Comparison of ENCODE assay signal across 8 mouse cellular contexts in the genomic region with DNA sequence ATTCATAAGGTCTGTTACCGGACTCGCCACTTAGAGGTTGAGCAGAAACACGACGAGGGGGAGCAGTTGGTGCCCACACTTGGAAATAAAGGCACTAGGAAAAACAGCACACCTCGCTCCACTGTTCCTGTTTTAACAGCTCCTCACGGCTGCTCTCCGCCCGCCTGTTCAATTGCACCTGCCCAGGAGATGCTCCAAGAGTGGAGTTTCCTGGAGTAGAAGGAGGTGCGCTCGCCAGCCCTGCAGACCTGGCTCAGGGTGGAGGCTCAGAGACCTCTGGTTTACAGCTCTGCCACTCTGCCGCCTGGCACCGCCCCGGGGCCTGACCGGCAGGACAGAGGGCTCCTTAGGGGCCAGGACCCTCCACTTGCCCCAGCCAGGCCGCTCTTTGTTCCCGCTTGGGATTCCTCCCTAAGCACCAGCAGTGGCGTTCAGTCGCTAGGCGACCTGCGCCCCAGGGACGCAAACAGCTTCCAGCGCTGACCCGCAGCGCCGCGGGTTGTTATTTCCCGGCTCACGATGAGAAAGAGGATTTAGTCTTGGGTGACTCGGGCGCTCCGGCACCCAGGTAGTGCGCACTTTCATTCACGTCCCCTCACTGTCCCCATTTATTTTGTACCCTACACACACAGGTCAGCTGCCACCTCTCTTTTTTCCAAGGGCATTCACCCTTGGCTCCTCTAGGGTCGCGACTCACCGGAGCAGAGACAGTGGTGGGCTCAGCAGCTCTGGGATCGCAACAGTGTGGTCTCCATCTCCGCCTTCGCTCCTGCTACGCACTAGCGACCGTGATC. TPM values are rescaled to one million over a fixed set of nuclear protein-coding genes. Genes with fewer than 3 reads are reported as not detected.
A peak's percentile ranks its signal among the peaks of the same experiment; 100 is the strongest.
DNase-seq lines count a peak whose midpoint lies in the region; ATAC-seq lines count a peak whose summit lies in the region.
"Had no signal": no experiment of that assay in that cellular context is flagged by ENCODE, and none has a peak within 500 bp of the region (broad histone marks: within the 10 kb centered on the region; RNA-seq: fewer than 3 reads in every experiment).

No protein-coding gene starts in this region.

- H3K9me3 ChIP-seq in megakaryocyte, embryonic 14.5 days, result no peaks in the 10 kb centered on the region
- no peaks in the 10 kb centered on the region for H3K9me3 ChIP-seq in liver, embryonic 11.5 days (ENCODE audit: control insufficient read depth, low read length)

- H3K9ac ChIP-seq in liver, embryonic 11.5 days (ENCODE audit: low read depth, low read length), result no peak overlapping the region

- no peak for ATAC-seq in megakaryocyte, adult 5-6 weeks (ENCODE audit: poor library complexity, severe bottlenecking)
- ATAC-seq in granulocyte monocyte progenitor cell, adult 5-6 weeks (replicated peaks; ENCODE audit: poor library complexity, severe bottlenecking), result 0 out of 2 replicates have a peak, but pooled peaks have one; percentile 12
- ATAC-seq in liver, embryonic 11.5 days (replicated peaks; ENCODE audit: low FRiP score), result no peak

- no peak overlapping the region for H3K27ac ChIP-seq in liver, embryonic 11.5 days (ENCODE audit: low read depth, low read length)

- peak; percentile 62 to 66 for DNase-seq in cerebellum, postnatal 10 days
- DNase-seq in liver, embryonic 11.5 days (ENCODE audit: low spot score), result no peak
- DNase-seq in right cerebral cortex, postnatal 10 days (ENCODE audit: low spot score in 2 of 2), result peak; percentile 52
- DNase-seq in c-Kit-positive CD71-positive TER-119-positive erythroid progenitor cells, embryonic 14.5 days (ENCODE audit: low spot score), result no peak

- peak overlapping the region; percentile 75 for H3K4me2 ChIP-seq in liver, embryonic 11.5 days

- WGBS in liver, embryonic 11.5 days, result 4% methylated on average over 42 of the region's 42 CpGs

- peaks cover 37% of the 10 kb centered on the region for H3K27me3 ChIP-seq in megakaryocyte, embryonic 14.5 days (replicated peaks)
- H3K27me3 ChIP-seq in liver, embryonic 11.5 days (replicated peaks; ENCODE audit: control insufficient read depth, insufficient read depth, low read length), result peaks cover 32% of the 10 kb centered on the region

- peaks cover 9% of the 10 kb centered on the region for H3K4me1 ChIP-seq in megakaryocyte, embryonic 14.5 days
- H3K4me1 ChIP-seq in liver, embryonic 11.5 days (replicated peaks; ENCODE audit: control insufficient read depth, insufficient read depth, low read length), result peaks cover 3% of the 10 kb centered on the region; the same call in 1 of the 2 replicates

- no peaks in the 10 kb centered on the region for H3K36me3 ChIP-seq in megakaryocyte, embryonic 14.5 days (replicated peaks; ENCODE audit: low read length)
- no peaks in the 10 kb centered on the region for H3K36me3 ChIP-seq in liver, embryonic 11.5 days (ENCODE audit: control insufficient read depth, insufficient read depth, low read length)

- peak overlapping the region; percentile 82 for H3K4me3 ChIP-seq in megakaryocyte, embryonic 14.5 days (replicated peaks)
- H3K4me3 ChIP-seq in liver, embryonic 11.5 days (ENCODE audit: low read depth, low read length), result peak overlapping the region; percentile 49

RNA-seq across cellular contexts. Expression of a gene that starts 0.6 kb away (rescaled TPM):
- not detected in 2 replicates for polyA plus RNA-seq in megakaryocyte, embryonic 14.5 days (2012; ENCODE audit: insufficient read depth, low replicate concordance)
- total RNA-seq in megakaryocyte, adult 5-6 weeks (2015), result not detected in 2 replicates
- not detected in 2 replicates for total RNA-seq in megakaryocyte, adult 5-6 weeks (2017)
- not detected in 2 replicates for total RNA-seq in granulocyte monocyte progenitor cell, adult 5-6 weeks (2014; fragmentation: Nextera tagmentation)
- total RNA-seq in granulocyte monocyte progenitor cell, adult 5-6 weeks (2017), result not detected in 2 replicates
- 0.07 TPM in 1 of 2 replicates, not detected in the other for polyA plus RNA-seq in liver, embryonic 11.5 days (2014; fragmentation: Nextera tagmentation; extraction: Ambion mirVana)
- polyA plus RNA-seq: spleen, adult 2 months had no signal

Comparison
In these comparisons a context has a peak if more than half of its experiments do, and no peak if none do; other contexts are left out.
1. DNase-seq: peak in cerebellum, postnatal 10 days (2 of 2) and right cerebral cortex, postnatal 10 days (2 of 2); none in liver, embryonic 11.5 days (single experiment) and c-Kit-positive CD71-positive TER-119-positive erythroid progenitor cells, embryonic 14.5 days (single experiment).